Mouse (Mus musculus): ENCODE results near the gene Igsf3.

The Igsf3 gene

GRCm38 (mm10) chr3:101377256-101378024 is 557 bp downstream of the Igsf3 start:
- no peak for DNase-seq

- no peak for DNase-seq
Measured at GRCm38 (mm10) chr3:101378102-101378501, 1.2 kb downstream of the Igsf3 start.

GRCm38 (mm10) chr3:101379789-101380188 is 2.9 kb downstream of the Igsf3 start:
- no peak for DNase-seq

- DNase-seq: no peak
Measured at GRCm38 (mm10) chr3:101381691-101382090, 4.8 kb downstream of the Igsf3 start.

- DNase-seq: no peak
Measured at GRCm38 (mm10) chr3:101382751-101383150, 5.9 kb downstream of the Igsf3 start.

GRCm38 (mm10) chr3:101386430-101387016 is 9.6 kb downstream of the Igsf3 start:
- no peak for DNase-seq

GRCm38 (mm10) chr3:101387849-101388248 is 11.0 kb downstream of the Igsf3 start:
- DNase-seq: no peak

GRCm38 (mm10) chr3:101389566-101389965 is 12.7 kb downstream of the Igsf3 start:
- DNase-seq: no peak

GRCm38 (mm10) chr3:101390472-101390871 is 13.6 kb downstream of the Igsf3 start:
- DNase-seq: no peak

- DNase-seq: no peak
Measured at GRCm38 (mm10) chr3:101391991-101392390, 15.1 kb downstream of the Igsf3 start.

- DNase-seq: no peak
Measured at GRCm38 (mm10) chr3:101393103-101393644, 16.3 kb downstream of the Igsf3 start.

- DNase-seq: no peak
Measured at GRCm38 (mm10) chr3:101393659-101394539, 17.0 kb downstream of the Igsf3 start.

GRCm38 (mm10) chr3:101395341-101395740 is 18.5 kb downstream of the Igsf3 start:
- DNase-seq: no peak

- DNase-seq: no peak
Measured at GRCm38 (mm10) chr3:101396061-101396460, 19.2 kb downstream of the Igsf3 start.

- no peak for DNase-seq
Measured at GRCm38 (mm10) chr3:101396726-101397263, 19.9 kb downstream of the Igsf3 start.

GRCm38 (mm10) chr3:101397422-101397821 is 20.5 kb downstream of the Igsf3 start:
- no peak for DNase-seq

- no peak for DNase-seq
Measured at GRCm38 (mm10) chr3:101398071-101398786, 21.3 kb downstream of the Igsf3 start.

- DNase-seq: no peak
Measured at GRCm38 (mm10) chr3:101398877-101399276, 22.0 kb downstream of the Igsf3 start.

GRCm38 (mm10) chr3:101401501-101401900 is 24.6 kb downstream of the Igsf3 start:
- DNase-seq: no peak

- DNase-seq: no peak
Measured at GRCm38 (mm10) chr3:101404620-101405415, 27.9 kb downstream of the Igsf3 start.

GRCm38 (mm10) chr3:101405495-101405894 is 28.6 kb downstream of the Igsf3 start:
- no peak for DNase-seq

Measured in thymus, postnatal 25 days (tissue).